ENCODE assay signal across 10 mouse cellular contexts in genomic region chr1:133311946-133312345, GRCm38 (mm10). TPM values are rescaled to one million over a fixed set of nuclear protein-coding genes. Genes with fewer than 3 reads are reported as not detected.
DNase-seq lines count a peak whose midpoint lies in the region; ATAC-seq lines count a peak whose summit lies in the region.
"Had no signal": no experiment of that assay in that cellular context is flagged by ENCODE, and none has a peak within 500 bp of the region (broad histone marks: within the 10 kb centered on the region; RNA-seq: fewer than 3 reads in every experiment).

No protein-coding gene starts in this region.

- peak overlapping the region; percentile 40; the same call in 1 of the 2 replicates for H3K27ac ChIP-seq in forebrain, embryonic 13.5 days
- H3K27ac ChIP-seq in forebrain, embryonic 10.5 days: no peak overlapping the region
- no peak overlapping the region for H3K27ac ChIP-seq in hindbrain, embryonic 15.5 days (replicated peaks)
- no peak overlapping the region for H3K27ac ChIP-seq in limb, embryonic 13.5 days

- no peak overlapping the region for H3K9ac ChIP-seq in forebrain, embryonic 13.5 days
- no peak overlapping the region for H3K9ac ChIP-seq in hindbrain, embryonic 15.5 days
- H3K9ac ChIP-seq in limb, embryonic 13.5 days: peak overlapping the region; percentile 45; the same call in 1 of the 2 replicates

- no peak overlapping the region for H3K4me3 ChIP-seq in forebrain, embryonic 13.5 days
- no peak overlapping the region for H3K4me3 ChIP-seq in forebrain, embryonic 10.5 days
- no peak overlapping the region for H3K4me3 ChIP-seq in hindbrain, embryonic 15.5 days
- no peak overlapping the region for H3K4me3 ChIP-seq in limb, embryonic 13.5 days

- intact Hi-C loops in gastrocnemius, postnatal 36 days (cut with DNase I): no loop called here

- DNase-seq in forebrain, embryonic 10.5 days (ENCODE audit: extremely low spot score, low spot score): no peak
- peak; percentile 48 for DNase-seq in MN1 (ENCODE audit: low spot score)
- DNase-seq in B cell, adult 2 months: no peak
- DNase-seq in gastrocnemius, postnatal 36 days: no peak

- H3K36me3 ChIP-seq in forebrain, embryonic 13.5 days (ENCODE audit: poor library complexity, severe bottlenecking): no peaks in the 10 kb centered on the region
- no peaks in the 10 kb centered on the region for H3K36me3 ChIP-seq in forebrain, embryonic 10.5 days (replicated peaks)
- no peaks in the 10 kb centered on the region for H3K36me3 ChIP-seq in hindbrain, embryonic 15.5 days
- no peaks in the 10 kb centered on the region for H3K36me3 ChIP-seq in limb, embryonic 13.5 days

- peaks cover 17% of the 10 kb centered on the region for H3K4me1 ChIP-seq in forebrain, embryonic 13.5 days
- H3K4me1 ChIP-seq in forebrain, embryonic 10.5 days: peaks cover 19% of the 10 kb centered on the region
- peaks cover 22% of the 10 kb centered on the region for H3K4me1 ChIP-seq in hindbrain, embryonic 15.5 days (replicated peaks)
- no peaks in the 10 kb centered on the region for H3K4me1 ChIP-seq in limb, embryonic 13.5 days

- H3K27me3 ChIP-seq in forebrain, embryonic 13.5 days: 0 out of 2 replicates have a peak, but pooled peaks cover 5% of the 10 kb centered on the region
- peaks cover 15% of the 10 kb centered on the region for H3K27me3 ChIP-seq in forebrain, embryonic 10.5 days (ENCODE audit: poor library complexity, severe bottlenecking)
- no peaks in the 10 kb centered on the region for H3K27me3 ChIP-seq in hindbrain, embryonic 15.5 days
- H3K27me3 ChIP-seq in limb, embryonic 13.5 days: 0 out of 2 replicates have a peak, but pooled peaks cover 5% of the 10 kb centered on the region

- peak overlapping the region; percentile 12; the same call in 1 of the 2 replicates for H3K4me2 ChIP-seq in forebrain, embryonic 13.5 days
- peak overlapping the region; percentile 23 for H3K4me2 ChIP-seq in hindbrain, embryonic 15.5 days
- no peak overlapping the region for H3K4me2 ChIP-seq in limb, embryonic 13.5 days (replicated peaks)

- no peaks in the 10 kb centered on the region for H3K9me3 ChIP-seq in forebrain, embryonic 13.5 days (replicated peaks)
- no peaks in the 10 kb centered on the region for H3K9me3 ChIP-seq in forebrain, embryonic 10.5 days
- H3K9me3 ChIP-seq in hindbrain, embryonic 15.5 days: no peaks in the 10 kb centered on the region
- no peaks in the 10 kb centered on the region for H3K9me3 ChIP-seq in limb, embryonic 13.5 days

- peak; percentile 68 for ATAC-seq in forebrain, embryonic 13.5 days
- ATAC-seq in hindbrain, embryonic 15.5 days (ENCODE audit: low FRiP score, low read depth): peak; percentile 63
- no peak for ATAC-seq in limb, embryonic 13.5 days (ENCODE audit: low FRiP score, low read depth)
- no peak for ATAC-seq in inflammation-experienced regulatory T-cells, adult 6 months

- 19% methylated on average over 10 of the region's 10 CpGs for WGBS in forebrain, embryonic 13.5 days
- 37% methylated on average over 10 of the region's 10 CpGs for WGBS in forebrain, embryonic 10.5 days
- WGBS in hindbrain, embryonic 15.5 days: 14% methylated on average over 10 of the region's 10 CpGs
- WGBS in limb, embryonic 13.5 days: 38% methylated on average over 10 of the region's 10 CpGs

RNA-seq across cellular contexts. Expression of gene Golt1a, which starts 2.3 kb away (rescaled TPM):
- not detected in 2 replicates for polyA plus RNA-seq in forebrain, embryonic 13.5 days (2015; fragmentation: Nextera tagmentation; extraction: Ambion mirVana)
- polyA plus RNA-seq in forebrain, embryonic 10.5 days (2016; fragmentation: Nextera tagmentation; extraction: Ambion mirVana): not detected in 2 replicates
- polyA plus RNA-seq in hindbrain, embryonic 15.5 days (2015; fragmentation: Nextera tagmentation; extraction: Ambion mirVana): 0.13 TPM in 1 of 2 replicates, not detected in the other
- not detected in 2 replicates for polyA plus RNA-seq in limb, embryonic 13.5 days (2015; fragmentation: Nextera tagmentation; extraction: Ambion mirVana)
- not detected for polyA plus RNA-seq in inflammation-experienced regulatory T-cells, adult 6 months (2017; shearing (Covaris generic))
- not detected for total RNA-seq in gastrocnemius, postnatal 36 days (2021)
- total RNA-seq: neutrophil, adult 5-6 weeks had no signal

RNA-seq across cellular contexts. Expression of gene Kiss1, which starts 9.7 kb away (rescaled TPM):
- not detected in 2 replicates for polyA plus RNA-seq in forebrain, embryonic 13.5 days (2015; fragmentation: Nextera tagmentation; extraction: Ambion mirVana)
- polyA plus RNA-seq in forebrain, embryonic 10.5 days (2016; fragmentation: Nextera tagmentation; extraction: Ambion mirVana): not detected in 2 replicates
- 0.34 TPM in 1 of 2 replicates, not detected in the other for polyA plus RNA-seq in hindbrain, embryonic 15.5 days (2015; fragmentation: Nextera tagmentation; extraction: Ambion mirVana)
- not detected in 2 replicates for polyA plus RNA-seq in limb, embryonic 13.5 days (2015; fragmentation: Nextera tagmentation; extraction: Ambion mirVana)
- not detected for polyA plus RNA-seq in inflammation-experienced regulatory T-cells, adult 6 months (2017; shearing (Covaris generic))
- total RNA-seq in gastrocnemius, postnatal 36 days (2021): not detected
- total RNA-seq: neutrophil, adult 5-6 weeks had no signal
- polyA plus RNA-seq: large intestine, adult 2 months had no signal

RNA-seq across cellular contexts. Expression of gene Ren1, which starts 38.4 kb away (rescaled TPM):
- polyA plus RNA-seq in forebrain, embryonic 13.5 days (2015; fragmentation: Nextera tagmentation; extraction: Ambion mirVana): not detected in 2 replicates
- polyA plus RNA-seq in forebrain, embryonic 10.5 days (2016; fragmentation: Nextera tagmentation; extraction: Ambion mirVana): not detected in 2 replicates
- 7.9 and 11.1 TPM in 2 replicates for polyA plus RNA-seq in hindbrain, embryonic 15.5 days (2015; fragmentation: Nextera tagmentation; extraction: Ambion mirVana)
- 0.31 and 0.43 TPM in 2 replicates for polyA plus RNA-seq in limb, embryonic 13.5 days (2015; fragmentation: Nextera tagmentation; extraction: Ambion mirVana)
- not detected for polyA plus RNA-seq in inflammation-experienced regulatory T-cells, adult 6 months (2017; shearing (Covaris generic))
- total RNA-seq in gastrocnemius, postnatal 36 days (2021): not detected
- total RNA-seq: neutrophil, adult 5-6 weeks had no signal

RNA-seq across cellular contexts. Expression of gene Etnk2, which starts 51.4 kb away (rescaled TPM):
- polyA plus RNA-seq in forebrain, embryonic 13.5 days (2015; fragmentation: Nextera tagmentation; extraction: Ambion mirVana): 2.9 TPM in 2 replicates
- 1.7 and 2.3 TPM in 2 replicates for polyA plus RNA-seq in forebrain, embryonic 10.5 days (2016; fragmentation: Nextera tagmentation; extraction: Ambion mirVana)
- 21.1 and 22.4 TPM in 2 replicates for polyA plus RNA-seq in hindbrain, embryonic 15.5 days (2015; fragmentation: Nextera tagmentation; extraction: Ambion mirVana)
- polyA plus RNA-seq in limb, embryonic 13.5 days (2015; fragmentation: Nextera tagmentation; extraction: Ambion mirVana): 1.4 and 1.7 TPM in 2 replicates
- not detected for polyA plus RNA-seq in inflammation-experienced regulatory T-cells, adult 6 months (2017; shearing (Covaris generic))
- total RNA-seq in gastrocnemius, postnatal 36 days (2021): under 1 TPM in 1 of 2 experiments, not detected in 1; 0.18 TPM
- total RNA-seq: neutrophil, adult 5-6 weeks had no signal

Comparison
In these comparisons a context has a peak if more than half of its experiments do, and no peak if none do; other contexts are left out.
1. ATAC-seq: peak in forebrain, embryonic 13.5 days (single experiment) and hindbrain, embryonic 15.5 days (single experiment); none in limb, embryonic 13.5 days (single experiment) and inflammation-experienced regulatory T-cells, adult 6 months (single experiment).